Mouse (Mus musculus) cortical plate, adult 2 months (tissue): Measurements from ENCODE around the gene Bean1. TPM values are rescaled to one million over a fixed set of nuclear protein-coding genes. Genes with fewer than 3 reads are reported as not detected.

Experiments used
- H3K27ac ChIP-seq: fragments of 200-500 bp; 2 replicates; pipeline ENCODE4 v1.5.1; 2012; ENCODE audit warnings: low read length, control low read depth, inconsistent platforms; ENCODE audit not compliant: insufficient read depth
- H3K4me1 ChIP-seq: fragments of 200-500 bp; 2 replicates; pipeline ENCODE4 v1.6.1; 2011; ENCODE audit warnings: low read length; ENCODE audit not compliant: control insufficient read depth, insufficient read depth
- H3K4me3 ChIP-seq: fragments of 200-500 bp; 2 replicates; pipeline ENCODE4 v1.5.1; 2011; ENCODE audit warnings: mild to moderate bottlenecking, low read length, control low read depth; ENCODE audit not compliant: insufficient read depth
- CTCF ChIP-seq: fragments of 200-500 bp; IDR thresholded peaks from 2 replicates; pipeline ENCODE4 v1.5.1; 2011; ENCODE audit warnings: mild to moderate bottlenecking, control low read depth, low read length; ENCODE audit not compliant: insufficient read depth; ENCODE audit errors: extremely low read depth
- POLR2A ChIP-seq: fragments of 200-500 bp; IDR thresholded peaks from 2 replicates; pipeline ENCODE4 v1.6.1; 2011; ENCODE audit warnings: mild to moderate bottlenecking, low read length, control low read depth; ENCODE audit not compliant: insufficient read depth; ENCODE audit errors: extremely low read depth
- polyA plus RNA-seq: library from polyadenylated mRNA; depleted of rRNA; stranded (reverse); fragments of >200 nt; gene quantifications from 2 replicates; pipeline ENCODE4 v1.2.3, GENCODE M21; 2012

Bean1 gene
- polyA plus RNA-seq, 1 experiment, result 24.7 TPM

DNA sequence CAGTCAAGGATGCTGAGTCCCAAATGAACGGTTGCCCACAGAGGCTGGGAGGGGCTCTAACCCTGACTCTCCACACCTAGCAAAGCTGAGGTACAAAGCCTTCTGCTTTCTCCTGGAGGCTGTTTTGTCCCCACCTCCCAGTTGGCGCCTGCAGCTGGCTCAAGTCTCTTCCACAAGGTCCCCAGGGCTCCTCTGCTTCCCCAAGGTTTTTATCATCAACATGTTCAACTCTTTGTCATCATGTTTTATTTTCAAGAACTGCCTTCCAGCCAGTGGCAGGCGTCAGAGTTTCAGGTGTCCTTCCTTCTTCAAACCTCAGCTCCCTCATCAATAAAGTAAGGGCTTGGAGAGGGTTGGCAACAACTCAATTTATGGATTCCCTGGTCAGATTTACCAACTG, 781 bp upstream of the Bean1 start:
- TF ChIP-seq POLR2A, result no peak
- TF ChIP-seq CTCF, result no peak
- H3K27ac ChIP-seq, result no peak overlapping the region
- H3K4me3 ChIP-seq, result no peak overlapping the region; the same call in 1 of the 2 replicates
- no peaks in the 10 kb centered on the region for H3K4me1 ChIP-seq

DNA sequence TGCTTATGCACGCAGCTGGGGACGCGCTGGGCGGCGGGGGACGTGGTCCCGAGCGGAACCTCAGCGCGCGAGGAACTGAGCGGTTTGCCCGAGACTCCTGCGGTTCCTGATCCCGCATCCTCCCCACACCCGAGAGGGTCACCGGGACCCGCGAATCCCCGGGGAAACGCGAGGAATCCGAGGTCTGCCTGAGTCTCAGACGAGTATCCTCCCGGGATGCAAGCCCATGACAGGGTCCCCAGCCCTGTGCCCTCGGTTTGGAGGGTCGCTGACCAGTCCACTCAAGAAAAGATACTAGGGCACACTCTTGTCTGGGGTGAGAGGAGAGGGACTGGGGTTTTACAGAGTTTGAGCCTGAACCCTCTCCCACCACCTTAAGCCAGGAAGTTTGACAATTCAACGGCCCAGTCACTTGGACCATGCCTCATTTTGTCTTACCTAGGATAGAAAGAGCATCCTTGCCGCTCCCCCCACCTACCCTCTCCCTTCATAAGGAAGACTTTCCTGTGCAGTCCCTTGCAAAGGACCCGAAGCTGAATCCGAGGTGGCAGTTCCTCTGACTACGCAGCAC, 893 bp downstream of the Bean1 start:
- no peak for TF ChIP-seq CTCF
- no peak for TF ChIP-seq POLR2A
- Histone ChIP-seq H3K27ac (no peak overlapping the region), H3K4me1 (no peaks in the 10 kb centered on the region), H3K4me3 (peak overlapping the region; percentile 42)

DNA sequence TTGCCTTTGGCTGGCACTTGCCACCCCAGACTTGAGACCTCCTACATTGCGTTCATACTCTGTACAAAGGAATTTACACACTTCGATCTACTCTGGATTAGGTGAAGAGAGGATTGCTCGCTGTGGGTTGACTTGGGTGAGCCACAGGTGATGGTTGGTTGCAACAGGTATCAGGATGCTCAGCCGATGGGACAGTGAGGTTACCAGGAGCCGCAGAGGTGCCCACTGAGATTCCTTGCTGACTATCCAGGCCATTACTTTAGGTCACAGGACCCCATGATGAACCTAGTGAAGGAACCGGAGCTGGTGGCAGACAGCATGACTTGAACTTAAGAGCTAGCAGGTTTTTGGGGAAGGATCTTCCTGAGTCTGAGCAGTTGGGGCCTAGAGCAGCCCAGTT, 2.2 kb downstream of the Bean1 start:
- TF ChIP-seq CTCF, result no peak
- no peak for TF ChIP-seq POLR2A
- no peak overlapping the region for H3K27ac ChIP-seq
- no peak overlapping the region for H3K4me3 ChIP-seq
- no peaks in the 10 kb centered on the region for H3K4me1 ChIP-seq

GRCm38 (mm10) chr8:104175848-104176527, 5.7 kb downstream of the Bean1 start:
- Histone ChIP-seq H3K27ac (no peak overlapping the region), H3K4me3 (no peak overlapping the region), H3K4me1 (no peaks in the 10 kb centered on the region)
- TF ChIP-seq CTCF, result no peak
- no peak for TF ChIP-seq POLR2A

DNA sequence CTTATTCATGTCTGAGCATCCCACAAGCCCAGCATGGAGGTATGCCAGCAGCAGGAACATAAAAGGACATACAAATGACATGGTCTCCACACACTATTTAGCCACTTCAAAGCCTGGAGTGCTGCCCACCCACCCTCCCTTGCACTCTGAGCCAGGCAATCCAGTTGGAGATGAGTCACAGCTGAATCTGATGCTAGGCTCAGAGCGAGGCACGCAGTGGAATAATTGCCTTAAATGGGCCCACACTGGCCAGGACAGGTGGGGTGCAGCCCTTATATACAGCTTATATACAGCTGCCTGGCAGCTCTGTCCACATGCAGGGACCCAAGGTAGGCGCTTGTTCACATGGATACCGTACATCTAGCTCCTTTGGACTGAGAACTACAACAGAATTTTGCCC, 6.8 kb downstream of the Bean1 start:
- Histone ChIP-seq H3K4me1 (no peaks in the 10 kb centered on the region), H3K27ac (no peak overlapping the region), H3K4me3 (no peak overlapping the region)
- no peak for TF ChIP-seq POLR2A
- no peak for TF ChIP-seq CTCF

DNA sequence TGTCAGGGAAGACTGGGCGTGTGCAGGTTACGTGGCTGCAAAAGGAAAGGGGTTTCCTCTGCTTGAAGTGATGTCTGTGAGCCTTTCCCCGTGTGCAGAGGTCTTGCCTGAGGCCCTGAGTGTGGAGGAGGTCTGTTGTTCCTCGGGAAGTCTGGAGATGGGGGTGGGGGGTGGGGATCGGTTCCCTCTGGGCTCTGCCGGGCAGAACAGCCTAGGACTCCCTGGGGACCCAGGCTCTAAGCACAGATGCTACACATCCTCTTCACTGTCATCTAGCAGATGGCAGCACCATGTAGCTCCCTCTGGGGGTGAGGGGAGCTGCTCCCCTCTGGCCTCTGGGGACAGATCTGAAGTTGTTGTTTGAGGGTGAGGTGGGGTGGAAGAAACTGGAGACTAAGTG, 14.7 kb downstream of the Bean1 start:
- Histone ChIP-seq H3K4me3 (no peak overlapping the region), H3K27ac (no peak overlapping the region), H3K4me1 (no peaks in the 10 kb centered on the region)
- TF ChIP-seq CTCF (no peak), POLR2A (no peak)

- no peak for TF ChIP-seq CTCF
- no peak for TF ChIP-seq POLR2A
- Histone ChIP-seq H3K27ac (no peak overlapping the region), H3K4me3 (no peak overlapping the region), H3K4me1 (no peaks in the 10 kb centered on the region)
Observed at GRCm38 (mm10) chr8:104186827-104187226, 16.6 kb downstream of the Bean1 start.

DNA sequence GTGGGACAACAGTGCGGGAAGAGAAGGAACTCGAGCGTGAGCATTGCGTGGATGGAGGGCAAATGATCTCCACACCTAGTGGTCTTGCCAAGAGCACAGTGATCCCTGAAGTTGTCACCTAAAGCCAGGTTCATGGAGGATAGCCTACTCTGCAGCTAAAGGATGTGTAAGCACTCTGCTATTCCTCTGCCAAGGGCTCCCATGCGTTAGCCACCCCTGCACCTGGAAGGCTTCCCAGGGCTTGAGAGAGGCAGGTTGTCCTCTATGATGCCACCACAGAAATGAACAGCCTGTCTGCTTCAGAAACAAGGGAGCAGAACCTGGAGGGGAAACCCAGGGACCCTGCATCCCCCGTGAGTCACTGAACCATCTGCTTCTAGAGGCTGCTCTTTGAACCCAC, 17.4 kb downstream of the Bean1 start:
- H3K4me3 ChIP-seq, result no peak overlapping the region
- H3K27ac ChIP-seq, result no peak overlapping the region
- no peaks in the 10 kb centered on the region for H3K4me1 ChIP-seq
- TF ChIP-seq CTCF (no peak), POLR2A (no peak)

DNA sequence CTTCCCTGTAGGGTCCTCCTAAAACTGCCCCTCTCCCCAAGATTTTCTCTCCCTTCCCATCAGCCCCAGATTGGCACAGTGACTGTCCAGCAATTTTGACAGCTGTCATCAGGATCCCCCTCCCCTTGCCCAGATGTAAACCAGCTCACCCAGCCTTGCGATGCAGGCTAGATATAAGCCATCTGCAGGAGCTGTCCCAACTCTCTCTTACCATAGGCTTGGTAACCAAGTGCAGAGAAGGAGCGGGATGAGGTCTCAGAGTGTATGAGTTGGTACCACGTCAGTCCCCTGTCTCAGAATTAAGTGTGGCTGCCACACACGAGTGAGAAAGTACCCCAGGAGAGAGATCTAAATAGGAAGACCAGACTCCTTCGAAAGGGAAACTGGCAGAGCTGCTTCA, 18.2 kb downstream of the Bean1 start:
- TF ChIP-seq CTCF (no peak), POLR2A (no peak)
- H3K4me1 ChIP-seq, result no peaks in the 10 kb centered on the region
- no peak overlapping the region for H3K4me3 ChIP-seq
- no peak overlapping the region for H3K27ac ChIP-seq

DNA sequence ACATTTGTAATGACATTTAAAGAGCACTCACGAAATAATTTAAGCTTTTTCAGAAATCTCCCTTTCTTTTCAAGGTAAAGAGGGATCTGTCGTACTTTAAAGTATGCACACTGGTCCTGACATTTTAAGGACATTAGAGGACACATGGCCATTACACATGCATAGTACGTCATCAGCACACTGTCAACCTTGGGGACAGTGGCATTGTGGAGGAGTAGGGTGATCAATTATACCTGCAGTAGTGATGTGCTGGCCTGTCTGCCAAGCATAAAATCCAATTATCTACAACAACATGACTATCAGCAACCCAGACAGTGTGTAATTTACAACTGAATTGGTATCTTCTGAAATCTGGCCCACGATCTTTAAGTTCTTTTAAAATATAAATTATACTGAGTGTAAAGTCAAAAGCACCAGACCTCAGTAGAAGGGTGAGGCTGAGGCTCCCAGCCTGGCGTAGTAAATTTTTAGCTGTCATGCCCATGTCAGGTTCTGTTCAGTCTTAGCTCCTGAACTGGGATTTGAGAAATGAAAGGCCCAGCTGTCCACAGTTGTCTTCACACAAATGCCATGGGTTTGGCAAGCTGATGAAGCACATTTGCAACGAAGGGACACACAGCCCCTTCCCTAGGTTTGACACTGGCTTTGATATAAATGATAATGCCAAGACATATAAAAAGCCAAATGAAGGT, 20.7 kb downstream of the Bean1 start:
- H3K27ac ChIP-seq, result no peak overlapping the region

More for the DNA sequence above, 20.7 kb downstream of the Bean1 start:
- H3K4me3 ChIP-seq, result no peak overlapping the region
- no peaks in the 10 kb centered on the region for H3K4me1 ChIP-seq
- TF ChIP-seq CTCF, result no peak
- no peak for TF ChIP-seq POLR2A
